Mouse (Mus musculus): ENCODE measurements around the gene Taf13.

Taf13 gene

GRCm38 (mm10) chr3:108571443-108572294 is at the start of gene Taf13:
Gene Taf13, plus strand, starts transcription at chr3:108571698.
- peak; percentile 98 for DNase-seq (ENCODE audit: low read depth, low spot score)
- H3K27me3 ChIP-seq (ENCODE audit: control insufficient read depth, insufficient read depth, low read length, poor library complexity, severe bottlenecking): no peaks in the 10 kb centered on the region
- no peaks in the 10 kb centered on the region for H3K36me3 ChIP-seq (ENCODE audit: control insufficient read depth, insufficient read depth, low read length, poor library complexity, severe bottlenecking)

DNA sequence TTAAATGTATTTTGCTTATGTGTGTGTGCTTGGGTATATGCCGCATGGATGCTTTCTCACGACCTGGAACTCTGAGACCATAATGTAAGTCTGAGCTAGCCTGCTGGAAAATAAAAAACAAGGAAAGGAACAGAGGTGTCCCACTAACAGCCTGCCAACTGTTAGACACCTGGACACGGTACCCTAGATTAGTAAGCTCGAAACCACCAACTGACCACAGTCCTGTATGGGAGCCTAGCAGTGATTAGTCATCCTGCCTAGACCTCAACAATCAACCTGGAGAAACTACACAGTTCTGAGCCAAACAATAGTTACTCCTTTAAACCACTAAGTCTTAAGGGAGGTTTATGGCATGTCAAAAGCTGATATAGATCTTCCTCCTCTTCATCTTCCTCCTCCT is 48.1 kb upstream of the Taf13 start:
- DNase-seq (ENCODE audit: low read depth, low spot score): no peak
- no peaks in the 10 kb centered on the region for H3K27me3 ChIP-seq (ENCODE audit: control insufficient read depth, insufficient read depth, low read length, poor library complexity, severe bottlenecking)

GRCm38 (mm10) chr3:108528489-108528888 is 43.0 kb upstream of the Taf13 start:
- H3K36me3 ChIP-seq (ENCODE audit: control insufficient read depth, insufficient read depth, low read length, poor library complexity, severe bottlenecking): no peaks in the 10 kb centered on the region
- no peaks in the 10 kb centered on the region for H3K27me3 ChIP-seq (ENCODE audit: control insufficient read depth, insufficient read depth, low read length, poor library complexity, severe bottlenecking)
- no peak for DNase-seq (ENCODE audit: low read depth, low spot score)

More for the DNA sequence above, 48.1 kb upstream of the Taf13 start:
- no peaks in the 10 kb centered on the region for H3K36me3 ChIP-seq (ENCODE audit: control insufficient read depth, insufficient read depth, low read length, poor library complexity, severe bottlenecking)

DNA sequence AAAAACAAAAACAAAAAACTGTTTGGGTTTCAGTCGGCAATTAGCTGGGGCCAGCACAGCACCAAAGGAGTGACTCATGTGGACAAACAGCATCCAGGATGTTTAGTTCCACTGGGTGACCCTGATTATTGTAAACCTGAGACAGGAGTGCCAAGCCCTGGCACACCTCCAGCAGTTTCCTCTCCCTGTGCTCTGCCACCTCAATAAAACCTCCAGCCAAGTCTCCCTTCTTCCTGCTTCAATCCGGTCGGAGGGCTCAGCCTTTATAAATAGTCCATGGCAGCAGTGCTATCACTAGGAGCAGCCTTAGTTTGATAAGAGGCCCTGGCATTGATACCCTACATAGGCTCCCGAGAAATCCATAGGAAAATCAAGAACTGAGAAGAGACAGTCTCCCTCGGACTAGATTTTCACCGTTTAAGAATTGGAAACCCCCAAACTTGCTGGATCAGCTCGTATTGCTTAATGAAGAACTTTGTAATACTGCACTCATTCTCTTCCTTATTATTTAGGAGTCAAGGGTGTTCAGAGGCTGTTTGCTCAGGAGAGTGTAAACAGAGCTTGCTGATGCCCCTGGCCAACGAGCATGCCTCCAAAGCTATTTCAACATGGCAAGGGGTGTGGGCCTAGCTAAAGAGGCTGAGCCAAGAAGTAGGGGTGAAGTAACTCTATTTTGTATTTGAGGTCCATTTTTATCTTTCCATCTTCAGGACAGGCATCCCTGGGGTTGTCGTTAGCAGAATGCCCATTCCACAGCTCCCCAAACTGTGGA is 38.2 kb upstream of the Taf13 start:
- no peak for DNase-seq (ENCODE audit: low read depth, low spot score)
- H3K36me3 ChIP-seq (ENCODE audit: control insufficient read depth, insufficient read depth, low read length, poor library complexity, severe bottlenecking): no peaks in the 10 kb centered on the region
- H3K27me3 ChIP-seq (ENCODE audit: control insufficient read depth, insufficient read depth, low read length, poor library complexity, severe bottlenecking): no peaks in the 10 kb centered on the region

GRCm38 (mm10) chr3:108533951-108534350 is 37.5 kb upstream of the Taf13 start, which contains the start of gene 1700013F07Rik:
Gene 1700013F07Rik, plus strand, starts transcription at chr3:108534150.
- DNase-seq (ENCODE audit: low read depth, low spot score): no peak
- H3K27me3 ChIP-seq (ENCODE audit: control insufficient read depth, insufficient read depth, low read length, poor library complexity, severe bottlenecking): no peaks in the 10 kb centered on the region
- no peaks in the 10 kb centered on the region for H3K36me3 ChIP-seq (ENCODE audit: control insufficient read depth, insufficient read depth, low read length, poor library complexity, severe bottlenecking)

- no peaks in the 10 kb centered on the region; the same call in 1 of the 2 replicates for H3K27me3 ChIP-seq (ENCODE audit: control insufficient read depth, insufficient read depth, low read length, poor library complexity, severe bottlenecking)
- no peak for DNase-seq (ENCODE audit: low read depth, low spot score)
Observed at GRCm38 (mm10) chr3:108535896-108536516, 35.5 kb upstream of the Taf13 start.

GRCm38 (mm10) chr3:108536517-108537260 is 34.8 kb upstream of the Taf13 start, which contains the start of gene 5330417C22Rik:
Gene 5330417C22Rik, minus strand, starts transcription at chr3:108536536.
- H3K27me3 ChIP-seq (ENCODE audit: control insufficient read depth, insufficient read depth, low read length, poor library complexity, severe bottlenecking): no peaks in the 10 kb centered on the region; the same call in 1 of the 2 replicates
- peak; percentile 73 for DNase-seq (ENCODE audit: low read depth, low spot score)
- no peaks in the 10 kb centered on the region for H3K36me3 ChIP-seq (ENCODE audit: control insufficient read depth, insufficient read depth, low read length, poor library complexity, severe bottlenecking)

More at GRCm38 (mm10) chr3:108535896-108536516, 35.5 kb upstream of the Taf13 start:
- no peaks in the 10 kb centered on the region for H3K36me3 ChIP-seq (ENCODE audit: control insufficient read depth, insufficient read depth, low read length, poor library complexity, severe bottlenecking)

GRCm38 (mm10) chr3:108537303-108537702 is 34.2 kb upstream of the Taf13 start:
- DNase-seq (ENCODE audit: low read depth, low spot score): peak; percentile 89
- no peaks in the 10 kb centered on the region; the same call in 1 of the 2 replicates for H3K27me3 ChIP-seq (ENCODE audit: control insufficient read depth, insufficient read depth, low read length, poor library complexity, severe bottlenecking)
- H3K36me3 ChIP-seq (ENCODE audit: control insufficient read depth, insufficient read depth, low read length, poor library complexity, severe bottlenecking): no peaks in the 10 kb centered on the region

GRCm38 (mm10) chr3:108542299-108542698 is 29.2 kb upstream of the Taf13 start:
- no peaks in the 10 kb centered on the region; the same call in 1 of the 2 replicates for H3K27me3 ChIP-seq (ENCODE audit: control insufficient read depth, insufficient read depth, low read length, poor library complexity, severe bottlenecking)
- no peak for DNase-seq (ENCODE audit: low read depth, low spot score)
- H3K36me3 ChIP-seq (ENCODE audit: control insufficient read depth, insufficient read depth, low read length, poor library complexity, severe bottlenecking): no peaks in the 10 kb centered on the region

DNA sequence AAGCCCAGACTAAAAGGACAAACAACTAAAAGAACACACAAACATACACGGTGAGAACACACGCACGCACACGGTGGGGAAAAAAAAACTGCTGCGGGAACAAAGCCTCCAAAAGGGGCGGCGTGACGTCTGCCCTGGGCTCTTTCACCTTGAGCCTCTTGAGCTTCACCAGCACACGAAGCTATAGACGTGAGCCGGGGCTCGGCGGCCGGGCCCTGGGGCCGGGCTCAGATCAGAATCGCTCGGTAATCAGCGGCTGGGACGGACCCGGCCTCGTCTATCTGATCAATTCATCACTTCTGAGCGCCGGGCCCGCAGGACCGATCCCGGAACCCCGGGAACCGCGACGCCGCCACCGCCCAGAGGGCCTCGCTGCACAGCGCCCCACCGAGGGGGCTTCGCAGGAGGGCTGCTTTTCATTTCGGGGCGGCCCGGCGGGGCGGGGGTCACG is 17.4 kb upstream of the Taf13 start:
- Histone ChIP-seq H3K36me3 (ENCODE audit: control insufficient read depth, insufficient read depth, low read length, poor library complexity, severe bottlenecking) (peaks cover 9% of the 10 kb centered on the region), H3K27me3 (ENCODE audit: control insufficient read depth, insufficient read depth, low read length, poor library complexity, severe bottlenecking) (no peaks in the 10 kb centered on the region)
- no peak for DNase-seq (ENCODE audit: low read depth, low spot score)

DNA sequence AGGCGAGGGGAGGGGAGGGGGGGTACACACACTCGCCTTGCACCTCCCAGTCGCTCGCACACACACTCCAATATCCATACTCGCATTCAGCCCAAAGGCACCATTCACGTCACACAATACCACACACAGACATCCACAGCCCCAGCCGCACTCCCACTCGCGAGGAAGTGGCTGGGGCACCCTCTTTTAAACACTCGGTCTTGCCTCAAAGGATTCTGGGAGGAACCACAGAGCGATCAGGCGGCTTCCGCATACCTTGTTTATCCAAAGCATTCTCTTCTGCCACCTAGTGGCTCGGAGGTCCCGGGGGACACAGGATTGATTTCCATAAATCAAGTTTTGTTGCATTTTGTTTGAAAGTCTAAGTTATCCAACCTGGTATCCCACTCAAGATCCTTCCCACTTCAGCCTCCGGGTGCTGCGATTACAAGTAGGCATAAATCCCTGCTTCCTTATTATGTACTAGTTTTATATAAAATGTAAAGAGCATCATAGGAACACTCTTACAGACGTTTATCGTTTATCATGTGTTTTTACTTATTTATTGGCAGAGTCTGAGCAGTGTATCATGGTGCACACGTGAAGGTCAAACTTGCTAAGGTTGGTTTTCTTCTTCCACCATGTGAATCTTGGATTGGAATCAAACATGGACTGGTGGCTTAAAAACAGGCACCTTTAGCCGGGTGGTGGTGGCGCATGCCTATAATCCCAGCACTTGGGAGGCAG is 16.7 kb upstream of the Taf13 start:
- peak; percentile 97 for DNase-seq (ENCODE audit: low read depth, low spot score)
- Histone ChIP-seq H3K27me3 (ENCODE audit: control insufficient read depth, insufficient read depth, low read length, poor library complexity, severe bottlenecking) (no peaks in the 10 kb centered on the region), H3K36me3 (ENCODE audit: control insufficient read depth, insufficient read depth, low read length, poor library complexity, severe bottlenecking) (peaks cover 9% of the 10 kb centered on the region)

- no peak for DNase-seq (ENCODE audit: low read depth, low spot score)
- peaks cover 11% of the 10 kb centered on the region for H3K36me3 ChIP-seq (ENCODE audit: control insufficient read depth, insufficient read depth, low read length, poor library complexity, severe bottlenecking)
- H3K27me3 ChIP-seq (ENCODE audit: control insufficient read depth, insufficient read depth, low read length, poor library complexity, severe bottlenecking): no peaks in the 10 kb centered on the region
Observed at GRCm38 (mm10) chr3:108557888-108558287, 13.6 kb upstream of the Taf13 start.

- peak; percentile 99 for DNase-seq (ENCODE audit: low read depth, low spot score)
- H3K36me3 ChIP-seq (ENCODE audit: control insufficient read depth, insufficient read depth, low read length, poor library complexity, severe bottlenecking): peaks cover 11% of the 10 kb centered on the region
- no peaks in the 10 kb centered on the region for H3K27me3 ChIP-seq (ENCODE audit: control insufficient read depth, insufficient read depth, low read length, poor library complexity, severe bottlenecking)
Observed at GRCm38 (mm10) chr3:108562133-108562730, 9.3 kb upstream of the Taf13 start, which contains the start of gene Tmem167b. Gene Tmem167b, minus strand, starts transcription at chr3:108562466.
